Mouse (Mus musculus) G1E-ER4 (cell line): ENCODE measurements around the gene Twnk. TPM values are rescaled to one million over a fixed set of nuclear protein-coding genes. Genes with fewer than 3 reads are reported as not detected.

ENCODE experiments used
- GATA1 ChIP-seq: IDR thresholded peaks from one replicate; pipeline ENCODE4 v1.8.0; 2012; ENCODE audit warnings: low read length, inconsistent platforms
- polyA plus RNA-seq: library from polyadenylated mRNA; stranded (reverse); fragments of >175 nt; gene quantifications from 2 replicates; pipeline ENCODE4 v1.2.3, GENCODE M21; 2012

Gene Twnk
- 16.5 and 20.8 TPM in 2 replicates for polyA plus RNA-seq

DNA sequence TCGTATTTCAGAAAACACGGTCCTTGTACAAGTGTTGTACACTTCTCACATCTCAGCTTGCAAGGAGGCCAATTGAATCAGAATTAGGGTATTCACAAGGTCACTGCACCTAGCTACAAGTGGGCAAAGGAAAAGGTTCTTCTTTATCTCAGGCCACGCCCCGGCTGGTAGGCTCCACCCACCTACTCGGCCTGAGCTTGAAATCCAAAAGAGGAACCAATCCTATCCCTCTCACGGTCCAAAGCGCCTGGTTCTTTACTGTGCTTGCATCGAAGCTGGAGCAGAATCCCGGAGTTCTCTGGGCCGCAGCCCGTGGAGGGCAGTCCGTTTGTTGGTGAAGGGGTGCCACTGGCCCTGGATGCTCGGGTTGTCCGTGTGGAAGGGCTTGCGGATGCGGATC lies at the start of gene Twnk:
TSS of gene Twnk (plus strand) at position 220 of the 400 bp plus-strand sequence.
- no peak for TF ChIP-seq GATA1

DNA sequence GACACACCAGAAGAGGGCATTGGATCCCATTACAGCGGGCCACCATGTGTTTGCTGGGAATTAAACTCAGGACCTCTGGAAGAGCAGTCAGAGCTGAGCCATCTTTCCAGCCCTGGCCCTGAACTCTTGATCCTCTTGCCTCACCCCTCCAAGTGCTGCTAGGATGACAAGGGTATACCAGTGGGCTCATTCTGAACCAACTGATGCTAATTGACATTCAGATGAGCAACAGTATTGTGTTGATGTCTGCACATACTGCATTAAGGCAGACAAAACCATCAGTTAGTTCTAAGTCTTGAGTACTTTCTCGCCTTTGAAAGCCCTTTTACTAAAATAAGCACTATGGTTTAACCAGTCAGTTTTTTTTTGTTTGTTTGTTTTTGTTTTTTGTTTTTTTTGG lies 45.8 kb upstream of the Twnk start:
- no peak for TF ChIP-seq GATA1

DNA sequence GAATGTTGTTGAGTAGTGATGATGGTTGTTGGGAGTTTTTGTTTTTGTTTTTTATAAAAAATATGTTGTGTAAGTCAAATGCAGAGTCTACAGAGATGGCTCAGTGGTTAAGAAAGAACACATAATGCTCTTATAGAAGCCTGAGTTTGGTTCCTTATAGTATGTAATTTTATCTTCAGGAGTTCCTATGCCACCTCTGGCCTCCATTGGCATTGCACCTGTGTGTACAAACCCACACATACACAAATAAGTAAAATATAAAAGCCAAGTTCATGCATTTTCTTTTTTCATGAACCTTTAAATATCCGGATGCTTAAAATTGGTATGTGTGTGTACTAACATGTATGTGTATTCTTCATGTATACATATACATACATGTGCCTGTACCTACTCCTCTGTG lies 39.5 kb upstream of the Twnk start:
- no peak for TF ChIP-seq GATA1

GRCm38 (mm10) chr19:44968329-44968728 lies 37.1 kb upstream of the Twnk start:
- no peak for TF ChIP-seq GATA1

GRCm38 (mm10) chr19:44976636-44977035 lies 28.8 kb upstream of the Twnk start:
- no peak for TF ChIP-seq GATA1

DNA sequence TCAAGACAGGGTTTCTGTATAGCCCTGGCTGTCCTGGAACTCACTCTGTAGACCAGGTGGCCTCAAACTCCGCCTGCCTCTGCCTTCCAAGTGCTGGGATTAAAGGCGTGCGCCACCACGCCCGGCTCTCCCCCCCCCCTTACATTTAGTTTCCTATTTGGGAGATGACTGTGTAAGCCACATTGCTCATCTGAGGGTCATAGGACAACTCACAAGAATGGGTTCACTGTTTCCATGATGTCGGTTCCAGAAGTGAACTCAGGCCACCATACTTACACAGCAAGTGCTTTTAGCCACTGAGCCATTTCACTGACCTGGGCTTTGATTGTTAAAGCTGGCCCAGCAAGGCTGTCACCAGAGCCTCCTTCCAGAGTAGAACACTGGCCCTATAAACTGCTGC lies 28.3 kb upstream of the Twnk start:
- no peak for TF ChIP-seq GATA1

DNA sequence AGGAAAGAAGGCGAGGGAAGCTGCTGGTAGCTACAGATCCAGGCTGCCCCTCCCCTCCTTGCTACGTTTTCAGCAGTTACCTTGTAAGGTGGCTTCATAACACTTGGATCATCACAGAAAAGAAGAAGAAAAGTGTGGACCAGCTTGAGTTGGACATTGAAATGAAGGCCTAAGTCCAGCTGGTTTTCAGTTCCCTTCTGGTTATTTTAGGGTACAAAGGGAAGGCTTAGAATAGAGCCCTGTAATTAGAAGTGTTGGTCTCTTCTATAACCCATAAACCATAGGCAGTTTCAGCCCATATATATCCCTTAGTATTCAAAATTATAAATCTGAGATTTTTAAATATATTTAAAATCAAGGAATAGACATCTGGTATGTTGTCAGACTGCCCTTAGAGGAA lies 24.7 kb upstream of the Twnk start:
- no peak for TF ChIP-seq GATA1

GRCm38 (mm10) chr19:44982477-44983115 lies 22.9 kb upstream of the Twnk start:
- TF ChIP-seq GATA1, result no peak

DNA sequence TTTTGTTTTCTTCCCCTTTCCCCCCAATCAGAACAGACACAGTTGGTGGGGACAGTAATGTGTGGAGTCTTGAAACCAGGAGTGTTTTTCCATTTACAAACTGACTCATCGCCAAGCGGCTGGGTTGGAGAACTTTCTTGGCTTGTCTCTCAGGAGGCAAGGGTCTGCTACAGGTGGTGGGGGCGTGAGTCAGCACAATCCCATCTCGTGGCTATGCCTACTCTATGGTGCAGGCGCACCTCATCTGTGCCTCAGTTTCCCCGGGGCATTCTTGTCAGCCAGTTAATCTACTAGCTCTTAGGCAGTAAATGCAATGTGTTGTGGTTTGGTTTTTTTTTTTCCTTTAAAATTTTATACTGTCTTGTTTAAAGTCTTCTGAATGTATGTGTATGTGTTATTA lies 22.1 kb upstream of the Twnk start:
- no peak for TF ChIP-seq GATA1

GRCm38 (mm10) chr19:44984420-44984819 lies 21.0 kb upstream of the Twnk start:
- TF ChIP-seq GATA1, result no peak

DNA sequence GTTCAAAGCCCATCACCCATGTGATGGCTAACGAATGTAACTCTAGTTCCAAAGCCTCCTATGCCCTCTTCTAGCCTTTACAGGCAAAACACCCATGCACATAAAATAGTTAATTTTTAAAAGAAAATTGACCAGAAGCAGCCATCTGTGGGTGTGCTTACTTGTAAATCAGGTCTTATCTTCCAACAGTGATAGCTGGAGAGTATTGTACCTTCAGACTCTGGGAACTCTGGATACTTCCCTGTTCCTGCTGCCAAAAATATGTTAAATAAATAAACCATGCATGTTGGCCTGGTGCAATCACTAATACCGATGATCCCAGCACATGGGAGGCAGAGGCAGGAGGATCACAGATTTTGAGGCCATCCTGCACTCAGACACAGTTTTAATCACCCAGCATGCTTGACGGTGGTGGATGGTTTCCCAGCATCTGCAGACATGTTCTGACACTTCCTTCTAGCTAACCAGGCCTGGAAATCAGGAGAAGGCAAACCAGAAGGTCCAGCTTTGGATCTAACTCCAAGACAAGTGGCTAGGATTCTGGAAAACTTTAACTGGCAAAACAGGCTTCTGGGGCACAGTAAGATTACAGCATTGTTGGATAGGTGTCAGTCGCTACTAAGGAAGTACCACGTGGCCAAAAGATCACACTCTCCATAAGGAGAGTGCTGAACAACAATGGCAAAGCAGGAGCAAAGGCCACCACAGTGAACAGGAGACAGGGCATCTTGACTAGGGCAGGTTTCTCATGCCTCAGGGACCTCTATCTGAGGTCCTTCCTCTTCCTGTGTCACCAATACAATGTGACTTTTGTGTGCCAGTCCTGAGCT lies 20.1 kb upstream of the Twnk start:
- TF ChIP-seq GATA1, result no peak

GRCm38 (mm10) chr19:44987004-44987403 lies 18.5 kb upstream of the Twnk start:
- no peak for TF ChIP-seq GATA1

DNA sequence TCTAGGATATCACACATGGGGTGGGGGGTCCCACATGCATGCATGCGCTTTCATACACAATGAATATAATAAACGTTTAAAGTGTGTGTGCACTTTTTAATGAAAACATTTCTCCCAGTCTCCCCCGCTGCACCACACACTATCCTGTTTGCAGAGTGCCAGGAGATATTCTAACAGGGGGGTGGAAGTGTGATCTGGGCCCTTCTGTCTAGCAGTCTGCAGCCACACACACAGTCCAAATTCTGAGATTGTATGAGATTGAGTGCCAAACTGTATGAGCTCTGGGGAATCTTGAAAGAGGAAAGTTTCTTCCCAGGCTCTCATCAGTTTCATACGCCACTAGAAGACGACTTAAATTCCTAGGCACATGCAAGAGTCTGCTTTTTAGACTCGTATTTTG lies 17.6 kb upstream of the Twnk start:
- TF ChIP-seq GATA1, result no peak

GRCm38 (mm10) chr19:44988321-44988720 lies 17.1 kb upstream of the Twnk start:
- no peak for TF ChIP-seq GATA1

DNA sequence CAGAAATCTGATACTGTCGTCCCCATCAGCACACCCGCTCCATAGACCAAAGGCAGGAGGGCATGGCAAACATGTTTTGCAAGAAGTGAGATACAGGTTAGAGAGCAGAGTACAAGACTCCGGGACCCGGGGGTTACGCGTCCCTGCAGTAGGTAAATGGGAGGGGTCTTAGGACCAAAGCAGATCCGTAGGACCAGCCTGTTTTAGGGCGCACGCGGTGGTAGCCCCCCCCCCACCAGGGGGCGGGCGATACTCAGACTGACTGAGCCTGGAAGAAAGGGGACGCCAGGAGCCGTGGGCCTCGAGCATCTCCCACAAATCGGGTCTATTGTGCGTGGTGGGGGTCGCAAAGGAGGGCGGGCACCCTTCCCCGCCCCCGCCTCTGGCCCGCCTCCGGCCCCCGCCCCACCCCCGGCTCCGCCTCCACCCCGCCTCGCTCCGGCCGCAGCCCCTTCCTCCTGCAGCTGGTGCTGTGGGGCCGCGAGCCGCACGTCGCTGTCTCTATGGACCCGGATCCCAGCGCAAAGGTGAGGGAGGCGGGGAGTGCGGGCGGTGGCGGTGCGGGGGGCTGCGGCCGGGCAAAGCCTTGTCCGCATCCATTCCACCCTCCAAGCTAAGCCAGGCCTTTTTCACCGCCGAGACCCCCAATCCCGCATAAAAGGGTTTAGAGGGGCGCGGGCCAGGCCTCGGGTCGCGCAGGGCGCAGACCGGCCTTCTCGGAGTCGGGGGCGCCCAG lies 16.5 kb upstream of the Twnk start, which contains the start of gene Sema4g:
TSS of gene Sema4g (plus strand) at position 271 of the 736 bp plus-strand sequence.
- no peak for TF ChIP-seq GATA1
